Mouse (Mus musculus) stomach, embryonic 15.5 days (tissue): ENCODE data around the gene Nptn. TPM values are rescaled to one million over a fixed set of nuclear protein-coding genes. Genes with fewer than 3 reads are reported as not detected.

Experiments
- ATAC-seq: fragments of 200-750 bp; cut with Nextera tagmentation; 2 replicates; pipeline ENCODE4 v1.8.0; 2017; ENCODE audit warnings: low read depth, moderate number of reproducible peaks, moderate TSS enrichment; ENCODE audit not compliant: insufficient read depth, low FRiP score
- H3K27ac ChIP-seq: fragments of 300-500 bp; sonication (generic); 2 replicates; pipeline ENCODE4 v1.5.1; 2015; ENCODE audit warnings: mild to moderate bottlenecking, inconsistent platforms
- H3K27me3 ChIP-seq: fragments of 300-500 bp; sonication (generic); replicated peaks from 2 replicates; pipeline ENCODE4 v1.6.1; 2015; ENCODE audit warnings: inconsistent platforms
- H3K36me3 ChIP-seq: fragments of 300-500 bp; sonication (generic); 2 replicates; pipeline ENCODE4 v1.6.1; 2015; ENCODE audit warnings: inconsistent platforms
- H3K4me1 ChIP-seq: fragments of 300-500 bp; sonication (generic); 2 replicates; pipeline ENCODE4 v1.6.1; 2015; ENCODE audit warnings: inconsistent platforms
- H3K4me2 ChIP-seq: fragments of 300-500 bp; sonication (generic); 2 replicates; pipeline ENCODE4 v1.6.1; 2015; ENCODE audit warnings: mild to moderate bottlenecking, inconsistent platforms
- H3K4me3 ChIP-seq: fragments of 300-500 bp; sonication (generic); replicated peaks from 2 replicates; pipeline ENCODE4 v1.5.1; 2015; ENCODE audit warnings: inconsistent platforms
- H3K9ac ChIP-seq: fragments of 300-500 bp; sonication (generic); 2 replicates; pipeline ENCODE4 v1.6.1; 2015; ENCODE audit warnings: inconsistent platforms
- H3K9me3 ChIP-seq: fragments of 300-500 bp; sonication (generic); 2 replicates; pipeline ENCODE4 v1.6.1; 2016; ENCODE audit warnings: inconsistent platforms
- WGBS: fragments of 180-500 bp; shearing (Covaris S2); methylation state at CpG from one replicate; pipeline ENCODE4 v1.1.7; 2015; 5-methylcytosine and 5-hydroxymethylcytosine counted together
- polyA plus RNA-seq: library from polyadenylated mRNA; unstranded; fragments of >200 nt; fragmentation: Nextera tagmentation; extraction: Ambion mirVana; gene quantifications from 2 replicates; pipeline ENCODE4 v1.2.1, GENCODE M21; 2015

Nptn gene
- 134 and 140 TPM in 2 replicates for polyA plus RNA-seq

DNA sequence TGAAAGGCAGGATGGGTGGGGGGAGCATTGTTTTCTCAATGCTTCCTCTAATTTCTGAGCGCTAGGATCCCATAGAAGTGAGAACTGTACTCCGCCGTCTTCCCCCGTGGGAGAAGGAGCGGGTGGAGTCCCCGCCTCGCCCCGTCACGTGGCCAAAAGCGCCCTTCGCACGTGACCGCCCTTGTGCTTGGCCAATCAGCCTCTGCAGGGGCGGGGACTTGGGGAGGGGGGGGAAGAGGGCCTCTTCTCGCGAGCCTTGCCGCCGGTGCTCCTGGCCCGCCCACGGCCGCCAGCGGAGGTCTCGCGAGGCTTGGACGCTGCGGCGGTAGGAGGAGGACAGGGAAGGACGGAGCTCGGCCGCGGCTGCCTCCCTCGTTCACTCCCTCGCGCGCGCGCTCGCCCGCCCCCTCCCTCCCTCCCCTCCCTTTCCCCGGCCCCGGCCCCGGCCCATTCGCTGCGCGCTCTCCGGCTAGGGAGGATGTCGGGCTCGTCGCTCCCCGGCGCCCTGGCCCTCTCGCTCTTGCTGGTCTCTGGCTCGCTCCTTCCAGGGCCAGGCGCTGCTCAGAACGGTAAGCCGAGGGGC, at the start of gene Nptn:
Gene Nptn, plus strand, starts transcription at position 283 of the 583 bp plus-strand sequence.
- under 1% methylated on average over 32 of the region's 56 CpGs for WGBS
- H3K4me3 ChIP-seq: peak within 1 kb of the TSS; percentile 97
- peak within 1 kb of the TSS; percentile 95 for H3K27ac ChIP-seq
- no peaks in the 10 kb centered on the region for H3K36me3 ChIP-seq
- H3K4me2 ChIP-seq: peak within 1 kb of the TSS; percentile 74
- H3K9me3 ChIP-seq: no peaks in the 10 kb centered on the region
- peak; percentile 98 for ATAC-seq
- H3K27me3 ChIP-seq: no peaks in the 10 kb centered on the region
- H3K9ac ChIP-seq: peak within 1 kb of the TSS; percentile 78
- peaks cover 3% of the 10 kb centered on the region; the same call in 1 of the 2 replicates for H3K4me1 ChIP-seq

- WGBS: 91% methylated on average over 6 of the region's 6 CpGs
- H3K27me3 ChIP-seq: no peaks in the 10 kb centered on the region
- no peak for ATAC-seq
- no peaks in the 10 kb centered on the region for H3K4me1 ChIP-seq
- H3K4me2 ChIP-seq: no peak overlapping the region
- H3K9me3 ChIP-seq: no peaks in the 10 kb centered on the region
- H3K36me3 ChIP-seq: peaks cover 20% of the 10 kb centered on the region
- H3K27ac ChIP-seq: no peak overlapping the region
- no peak overlapping the region for H3K4me3 ChIP-seq
- H3K9ac ChIP-seq: no peak overlapping the region
Observed at GRCm38 (mm10) chr9:58533322-58533721, 48.7 kb upstream of the Nptn start.

DNA sequence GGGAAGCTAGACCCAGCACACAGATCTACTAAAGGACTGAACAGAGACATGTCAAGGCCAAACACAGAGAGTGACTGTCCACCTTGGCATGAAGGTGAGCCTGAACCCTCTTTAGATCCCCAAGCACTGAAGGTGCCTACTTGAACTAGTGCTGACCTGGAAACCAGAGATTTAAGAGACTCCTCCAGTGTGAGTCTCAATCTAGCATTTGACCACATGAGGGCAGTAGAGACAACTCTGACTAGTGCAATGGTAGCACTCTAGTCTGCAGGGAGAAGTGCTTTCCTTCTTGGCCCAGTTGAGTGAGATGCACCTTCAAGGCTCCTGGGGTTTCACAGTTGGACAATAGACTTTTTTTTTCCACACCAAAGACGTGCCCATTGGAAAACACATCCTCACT, 47.3 kb upstream of the Nptn start:
- H3K4me1 ChIP-seq: no peaks in the 10 kb centered on the region
- H3K9me3 ChIP-seq: no peaks in the 10 kb centered on the region
- no peak for ATAC-seq
- no peak overlapping the region for H3K4me3 ChIP-seq
- no peak overlapping the region for H3K4me2 ChIP-seq
- no peaks in the 10 kb centered on the region for H3K27me3 ChIP-seq
- H3K36me3 ChIP-seq: peaks cover 23% of the 10 kb centered on the region
- H3K27ac ChIP-seq: no peak overlapping the region
- 27% methylated on average over 1 of the region's 1 CpGs for WGBS
- H3K9ac ChIP-seq: no peak overlapping the region

DNA sequence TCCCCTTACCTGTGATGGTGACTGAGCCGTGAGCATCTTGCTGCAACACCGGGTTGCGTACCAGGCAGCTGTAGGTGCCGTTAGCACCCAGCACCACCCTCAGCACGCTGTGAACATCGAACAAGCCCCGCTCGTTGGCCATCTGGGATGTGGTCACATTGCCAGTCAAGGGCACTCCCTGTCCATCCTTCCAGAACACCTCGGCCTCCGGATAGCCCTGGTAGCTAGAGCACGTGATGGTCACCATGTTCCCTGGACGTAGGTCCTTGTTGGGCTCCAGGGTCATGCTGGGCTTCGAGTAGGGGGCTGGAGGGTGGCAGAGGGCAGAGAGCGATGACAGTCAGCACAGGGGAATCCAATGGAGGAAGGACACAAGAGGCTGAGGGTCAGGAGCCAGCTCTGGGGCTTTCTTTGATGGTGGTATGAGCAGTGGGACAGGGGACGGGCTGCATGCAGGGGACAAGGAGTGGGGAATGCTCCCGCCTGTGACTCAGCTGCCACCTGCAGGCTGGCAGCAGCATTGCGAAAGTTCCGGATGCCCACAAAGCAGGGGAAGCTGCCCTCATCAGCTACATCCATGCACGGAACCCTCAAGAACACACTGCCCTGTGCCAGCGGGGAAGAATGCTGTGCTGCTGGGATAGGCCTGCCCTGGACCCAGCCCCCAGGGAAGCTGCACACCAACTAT, 46.4 kb upstream of the Nptn start:
- no peak overlapping the region for H3K27ac ChIP-seq
- no peak for ATAC-seq
- H3K4me3 ChIP-seq: no peak overlapping the region
- no peak overlapping the region for H3K9ac ChIP-seq
- no peaks in the 10 kb centered on the region for H3K9me3 ChIP-seq
- no peaks in the 10 kb centered on the region for H3K27me3 ChIP-seq
- H3K4me1 ChIP-seq: no peaks in the 10 kb centered on the region
- peaks cover 23% of the 10 kb centered on the region for H3K36me3 ChIP-seq
- H3K4me2 ChIP-seq: no peak overlapping the region
- 79% methylated on average over 20 of the region's 20 CpGs for WGBS

DNA sequence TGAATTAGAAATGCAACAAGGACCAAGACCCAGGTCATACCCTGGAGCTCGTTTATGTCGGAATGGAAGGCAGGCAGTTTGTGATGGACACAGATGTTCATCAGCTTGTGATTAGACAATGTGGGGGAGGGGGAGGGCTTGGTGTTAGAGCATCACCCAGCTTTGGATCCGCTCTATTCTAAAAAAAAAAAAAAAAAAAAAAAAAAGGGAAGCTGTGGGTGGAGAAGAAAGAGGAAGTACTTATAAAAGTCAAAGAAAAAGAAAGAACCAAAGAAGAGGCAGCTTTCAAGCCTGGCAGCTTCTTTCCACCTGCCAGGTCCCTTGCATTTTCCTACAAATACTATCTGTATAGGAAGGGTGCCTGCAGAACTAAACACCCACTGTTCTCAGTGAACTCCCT, 44.3 kb upstream of the Nptn start:
- Histone ChIP-seq H3K4me3 (no peak overlapping the region), H3K9ac (no peak overlapping the region), H3K36me3 (peaks cover 17% of the 10 kb centered on the region), H3K4me2 (no peak overlapping the region), H3K9me3 (no peaks in the 10 kb centered on the region), H3K27ac (no peak overlapping the region), H3K27me3 (no peaks in the 10 kb centered on the region), H3K4me1 (peaks cover 12% of the 10 kb centered on the region)
- 88% methylated on average over 3 of the region's 3 CpGs for WGBS
- no peak for ATAC-seq

DNA sequence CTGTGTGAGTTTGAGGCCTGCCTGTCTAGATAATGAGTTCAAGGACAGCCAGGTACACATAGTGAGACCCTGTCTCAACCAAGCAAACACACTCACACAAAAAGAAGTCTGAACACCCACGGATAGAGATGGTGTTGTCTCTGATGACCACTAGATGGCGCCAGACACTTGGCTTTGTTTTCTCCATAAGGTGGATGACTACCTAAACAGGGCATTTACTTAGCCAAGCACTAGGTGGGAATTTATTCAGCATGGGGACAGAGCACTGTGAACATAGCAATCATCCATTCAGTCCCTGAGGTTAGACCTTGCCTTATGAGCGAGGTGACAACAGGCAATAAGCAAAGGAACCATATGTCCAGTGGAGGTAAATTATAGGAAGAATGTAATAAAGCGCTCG, 42.2 kb upstream of the Nptn start:
- H3K4me2 ChIP-seq: no peak overlapping the region
- no peaks in the 10 kb centered on the region for H3K27me3 ChIP-seq
- H3K4me3 ChIP-seq: no peak overlapping the region
- 45% methylated on average over 5 of the region's 5 CpGs for WGBS
- no peak overlapping the region for H3K27ac ChIP-seq
- H3K9me3 ChIP-seq: no peaks in the 10 kb centered on the region
- peaks cover 14% of the 10 kb centered on the region for H3K4me1 ChIP-seq
- H3K9ac ChIP-seq: no peak overlapping the region
- H3K36me3 ChIP-seq: peaks cover 17% of the 10 kb centered on the region
- no peak for ATAC-seq

DNA sequence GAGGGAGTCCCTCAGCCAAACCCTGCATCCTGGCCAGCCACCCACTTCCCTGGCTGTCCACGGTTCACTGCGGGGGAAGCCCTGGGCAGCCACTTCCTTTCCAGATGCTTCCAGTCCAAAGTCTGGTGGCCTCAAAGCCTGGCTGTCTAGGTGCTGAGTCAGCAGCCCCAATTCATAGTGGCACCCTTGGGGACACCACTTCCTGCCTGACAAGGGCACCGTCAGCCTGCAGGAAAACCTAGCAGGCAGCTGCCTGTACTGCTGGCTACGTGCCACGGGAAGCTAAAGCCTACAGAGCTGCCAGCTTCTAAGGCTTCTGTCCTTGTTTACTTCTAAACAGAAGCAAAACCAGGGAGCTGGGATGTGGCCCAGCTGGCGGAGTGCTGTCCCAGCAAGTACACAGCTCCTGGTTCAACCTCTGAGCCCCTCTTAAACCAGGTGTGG, 40.1 kb upstream of the Nptn start:
- ATAC-seq: 0 out of 2 replicates have a peak, but pooled peaks have one; percentile 71
- WGBS: 33% methylated on average over 6 of the region's 6 CpGs

DNA sequence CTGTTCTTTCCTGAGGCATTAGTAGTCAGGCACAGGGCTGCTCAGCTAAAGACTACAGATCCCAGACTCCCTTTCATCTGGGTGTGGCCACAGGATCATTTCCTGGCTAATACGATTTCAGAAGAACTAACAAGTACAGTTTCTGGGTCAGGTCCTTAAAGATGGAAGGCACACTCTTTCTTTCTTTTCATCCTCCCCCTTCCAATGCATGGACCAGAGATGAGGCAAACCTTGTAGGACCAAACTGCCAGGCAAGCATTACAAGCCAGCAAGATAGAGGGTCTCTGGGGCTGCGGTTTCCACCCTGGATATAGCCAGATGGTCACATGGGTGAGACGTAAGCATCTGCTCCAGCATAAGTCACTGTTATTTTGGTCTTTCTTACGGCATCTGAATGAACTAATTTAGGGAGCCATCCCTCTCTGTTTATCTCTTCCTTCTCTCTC, 37.1 kb upstream of the Nptn start:
- H3K9me3 ChIP-seq: no peaks in the 10 kb centered on the region
- no peak overlapping the region for H3K9ac ChIP-seq
- no peak for ATAC-seq
- 0 out of 2 replicates have a peak overlapping the region, but pooled peaks have one; percentile 9 for H3K4me2 ChIP-seq
- no peak overlapping the region for H3K27ac ChIP-seq
- H3K27me3 ChIP-seq: no peaks in the 10 kb centered on the region
- H3K36me3 ChIP-seq: no peaks in the 10 kb centered on the region
- WGBS: 52% methylated on average over 4 of the region's 4 CpGs
- H3K4me1 ChIP-seq: peaks cover 29% of the 10 kb centered on the region
- H3K4me3 ChIP-seq: no peak overlapping the region

More for the DNA sequence above, 40.1 kb upstream of the Nptn start:
- Histone ChIP-seq H3K4me1 (peaks cover 19% of the 10 kb centered on the region), H3K4me3 (no peak overlapping the region), H3K4me2 (no peak overlapping the region), H3K9ac (no peak overlapping the region), H3K36me3 (peaks cover 11% of the 10 kb centered on the region), H3K27ac (peak overlapping the region; percentile 42; the same call in 1 of the 2 replicates), H3K9me3 (no peaks in the 10 kb centered on the region), H3K27me3 (no peaks in the 10 kb centered on the region)

GRCm38 (mm10) chr9:58545428-58545827, 36.6 kb upstream of the Nptn start:
- H3K4me1 ChIP-seq: peaks cover 29% of the 10 kb centered on the region
- no peaks in the 10 kb centered on the region for H3K9me3 ChIP-seq
- ATAC-seq: no peak
- no peak overlapping the region for H3K9ac ChIP-seq
- WGBS: 63% methylated on average over 6 of the region's 6 CpGs
- no peak overlapping the region for H3K27ac ChIP-seq
- H3K4me2 ChIP-seq: 0 out of 2 replicates have a peak overlapping the region, but pooled peaks have one; percentile 9
- no peaks in the 10 kb centered on the region for H3K36me3 ChIP-seq
- H3K4me3 ChIP-seq: no peak overlapping the region
- H3K27me3 ChIP-seq: no peaks in the 10 kb centered on the region

DNA sequence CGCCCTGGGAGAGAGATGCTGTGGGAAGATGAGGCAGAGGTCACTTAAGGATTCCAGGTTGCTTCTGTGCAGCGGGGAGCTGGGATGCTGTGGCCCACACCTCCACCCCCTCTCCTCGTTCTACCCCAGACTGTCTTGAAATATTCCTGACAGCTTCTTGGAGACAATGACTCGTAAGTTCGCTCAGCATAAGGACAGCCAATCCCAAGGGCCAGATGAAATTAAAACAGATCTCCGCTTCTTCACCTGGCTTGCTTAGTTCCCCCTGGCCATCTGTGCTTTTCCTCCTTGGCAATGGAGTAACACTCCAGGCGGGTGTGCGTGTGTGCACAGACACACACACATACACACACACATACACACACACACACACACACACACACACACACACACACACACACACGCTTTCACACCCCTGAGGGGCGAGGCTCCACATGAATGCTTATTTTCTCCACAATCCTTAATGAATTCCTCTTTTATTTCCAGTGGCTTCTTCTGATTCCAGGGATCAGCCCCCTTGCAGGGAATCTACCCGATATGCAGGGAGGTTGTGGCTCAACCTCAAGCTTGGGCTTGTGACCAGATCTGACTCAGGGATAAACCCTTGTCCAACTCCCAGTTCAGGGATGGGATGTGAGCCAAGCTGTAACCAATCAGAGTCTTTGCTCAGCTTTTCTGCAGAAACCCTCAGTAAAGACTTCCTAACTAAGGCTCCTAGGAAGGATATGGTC, 35.2 kb upstream of the Nptn start:
- Histone ChIP-seq H3K4me2 (no peak overlapping the region), H3K9ac (no peak overlapping the region), H3K27me3 (no peaks in the 10 kb centered on the region), H3K36me3 (no peaks in the 10 kb centered on the region), H3K27ac (no peak overlapping the region), H3K4me3 (no peak overlapping the region), H3K4me1 (peaks cover 26% of the 10 kb centered on the region), H3K9me3 (no peaks in the 10 kb centered on the region)
- ATAC-seq: no peak
- 72% methylated on average over 11 of the region's 11 CpGs for WGBS

- Histone ChIP-seq H3K4me3 (no peak overlapping the region), H3K27ac (no peak overlapping the region), H3K27me3 (no peaks in the 10 kb centered on the region), H3K4me2 (no peak overlapping the region), H3K4me1 (peaks cover 26% of the 10 kb centered on the region), H3K9ac (no peak overlapping the region), H3K9me3 (no peaks in the 10 kb centered on the region), H3K36me3 (no peaks in the 10 kb centered on the region)
- 56% methylated on average over 4 of the region's 4 CpGs for WGBS
- ATAC-seq: no peak
Observed at GRCm38 (mm10) chr9:58548897-58549296, 33.1 kb upstream of the Nptn start.

DNA sequence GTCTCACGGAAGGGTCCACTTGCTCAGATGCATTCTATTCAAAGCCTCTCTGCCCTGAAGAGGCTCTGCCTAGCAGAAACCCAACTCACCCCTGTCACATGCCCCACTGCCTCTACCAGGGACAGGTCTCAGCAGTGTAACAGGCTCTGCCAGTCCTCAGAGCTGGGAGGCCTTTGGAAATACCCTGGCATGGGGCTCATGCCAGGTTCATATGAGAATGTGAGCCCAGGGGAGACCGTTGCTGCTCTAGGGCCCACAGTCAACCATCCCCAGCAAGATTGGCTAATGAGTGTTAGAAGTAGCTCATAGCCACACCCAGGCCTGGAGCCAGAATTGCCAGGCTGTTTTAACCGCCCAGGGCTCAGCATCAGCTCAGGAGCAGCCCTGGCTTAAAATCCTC, 32.3 kb upstream of the Nptn start:
- H3K36me3 ChIP-seq: no peaks in the 10 kb centered on the region
- no peak overlapping the region for H3K4me2 ChIP-seq
- no peak overlapping the region for H3K9ac ChIP-seq
- no peak overlapping the region for H3K27ac ChIP-seq
- no peak overlapping the region; the same call in 1 of the 2 replicates for H3K4me3 ChIP-seq
- H3K27me3 ChIP-seq: no peaks in the 10 kb centered on the region
- 73% methylated on average over 3 of the region's 3 CpGs for WGBS
- no peaks in the 10 kb centered on the region for H3K9me3 ChIP-seq
- no peak for ATAC-seq
- H3K4me1 ChIP-seq: peaks cover 31% of the 10 kb centered on the region
